Mouse (Mus musculus) heart, adult 9 months (tissue): ENCODE measurements at regions not wholly inside any gene's neighbourhood (a gene's known extent, or its start where the extent isn't known, plus 50 kb on each side); places are given as distances from the start of the nearest gene placed in this dataset.

ENCODE experiments used
- DNase-seq, 2 experiments: peaks; one replicate each; pipeline ENCODE4 v3.0.0; 2022; ENCODE audit warnings: low spot score in 2 of 2

- no peak for DNase-seq
These were observed 62.2 kb upstream of the Blcap start for GRCm38 (mm10) chr2:157633286-157633685.

- DNase-seq, result peak; percentile 21 to 62
These were observed 64.6 kb upstream of the Blcap start for GRCm38 (mm10) chr2:157635670-157636069.

- DNase-seq, result no peak
These were observed 69.8 kb upstream of the Blcap start for GRCm38 (mm10) chr2:157640873-157641272.

GRCm38 (mm10) chr2:157663584-157664375 is 73.4 kb upstream of the Ctnnbl1 start:
- no peak for DNase-seq

- DNase-seq, result no peak
These were observed 72.7 kb upstream of the Ctnnbl1 start for GRCm38 (mm10) chr2:157664481-157664880.

- peak; percentile 42 to 60 for DNase-seq
These were observed 67.0 kb upstream of the Ctnnbl1 start for GRCm38 (mm10) chr2:157670191-157670590.

GRCm38 (mm10) chr2:157674906-157675305 is 62.3 kb upstream of the Ctnnbl1 start:
- DNase-seq, result no peak

GRCm38 (mm10) chr2:157676396-157677176 is 60.6 kb upstream of the Ctnnbl1 start:
- DNase-seq, result no peak

- DNase-seq, result no peak
These were observed 59.9 kb upstream of the Ctnnbl1 start for GRCm38 (mm10) chr2:157677262-157677661.

GRCm38 (mm10) chr2:157681931-157682330 is 55.3 kb upstream of the Ctnnbl1 start:
- no peak for DNase-seq
